8 mouse cellular contexts compared by ENCODE assay signal in genomic region chr4:135151111-135151987, GRCm38 (mm10). TPM values are rescaled to one million over a fixed set of nuclear protein-coding genes. Genes with fewer than 3 reads are reported as not detected.
DNase-seq lines count a peak whose midpoint lies in the region; ATAC-seq and TF ChIP-seq lines count a peak whose summit lies in the region.

No protein-coding gene starts in this region.

- H3K4me3 ChIP-seq in forebrain, postnatal 0 days (ENCODE audit: low read depth, low read length) = no peak overlapping the region
- no peak overlapping the region for H3K4me3 ChIP-seq in forebrain, embryonic 11.5 days (ENCODE audit: low read depth, low read length)
- H3K4me3 ChIP-seq in left cerebral cortex, adult 2 months = no peak overlapping the region
- peak overlapping the region; percentile 61 for H3K4me3 ChIP-seq in myocyte

- no peak for TF ChIP-seq CTCF in forebrain, postnatal 0 days (IDR thresholded peaks at IDR 0.05; ENCODE audit: low read depth)
- TF ChIP-seq CTCF in left cerebral cortex, adult 2 months (IDR thresholded peaks at IDR 0.05) = no peak

- intact Hi-C loops in left cerebral cortex, postnatal 36 days (cut with DNase I) = loop anchor here (5.0 kb wide), 1 partner anchor 204 kb away; no protein-coding TSS in a partner anchor
- intact Hi-C loops in left cerebral cortex, adult 2 months (cut with DNase I) = loop anchor here (5.0 kb wide), 2 partner anchors 51 to 204 kb away; no protein-coding TSS in a partner anchor
- intact Hi-C loops in heart, postnatal 36 days (cut with DNase I) = loop anchor here (2.0 to 5.0 kb wide), 3 partner anchors 55 to 204 kb away; no protein-coding TSS in a partner anchor

- H3K9ac ChIP-seq in forebrain, postnatal 0 days = no peak overlapping the region
- no peak overlapping the region for H3K9ac ChIP-seq in forebrain, embryonic 11.5 days (ENCODE audit: low read length)

- H3ac ChIP-seq in myocyte (ENCODE audit: control insufficient read depth, insufficient read length) = peak overlapping the region; percentile 41

- ATAC-seq in forebrain, postnatal 0 days = no peak
- no peak for ATAC-seq in forebrain, embryonic 11.5 days (replicated peaks; ENCODE audit: low FRiP score)
- no peak for ATAC-seq in frontal cortex, adult (ENCODE audit: low TSS enrichment)

- peak; percentile 83 for DNase-seq in forebrain, postnatal 0 days
- no peak for DNase-seq in forebrain, embryonic 11.5 days (ENCODE audit: low spot score)
- peak; percentile 30 to 35 for DNase-seq in left cerebral cortex, postnatal 36 days (ENCODE audit: low spot score in 2 of 2)
- no peak for DNase-seq in left cerebral cortex, adult 2 months (ENCODE audit: extremely low spot score in 1 of 2, low spot score in 2 of 2)
- DNase-seq in heart, postnatal 36 days = peak; percentile 18 to 63
- no peak for DNase-seq in cerebellum, adult 11-12 months

- no peaks in the 10 kb centered on the region for H3K9me3 ChIP-seq in forebrain, postnatal 0 days (ENCODE audit: low read length)
- no peaks in the 10 kb centered on the region for H3K9me3 ChIP-seq in forebrain, embryonic 11.5 days (ENCODE audit: control insufficient read depth, low read length)

- H3K27me3 ChIP-seq in forebrain, postnatal 0 days (ENCODE audit: insufficient read depth, low read length) = peaks cover 78% of the 10 kb centered on the region
- peaks cover 99% of the 10 kb centered on the region for H3K27me3 ChIP-seq in forebrain, embryonic 11.5 days (ENCODE audit: control insufficient read depth, insufficient read depth, low read length)
- H3K27me3 ChIP-seq in myocyte (ENCODE audit: control insufficient read depth, insufficient read depth, insufficient read length) = no peaks in the 10 kb centered on the region

- no peak for TF ChIP-seq POLR2A in myocyte (IDR thresholded peaks at IDR 0.05; ENCODE audit: insufficient read length, low read depth)

- 4% methylated on average over 34 of the region's 34 CpGs for WGBS in forebrain, postnatal 0 days
- 2% methylated on average over 34 of the region's 34 CpGs for WGBS in forebrain, embryonic 11.5 days

- H3K4me1 ChIP-seq in forebrain, postnatal 0 days (ENCODE audit: insufficient read depth) = no peaks in the 10 kb centered on the region
- peaks cover 11% of the 10 kb centered on the region; the same call in 1 of the 2 replicates for H3K4me1 ChIP-seq in forebrain, embryonic 11.5 days (replicated peaks; ENCODE audit: control insufficient read depth, insufficient read depth, low read length)

- H3K27ac ChIP-seq in forebrain, postnatal 0 days (ENCODE audit: low read depth, low read length) = no peak overlapping the region
- H3K27ac ChIP-seq in forebrain, embryonic 11.5 days (ENCODE audit: low read depth, low read length) = no peak overlapping the region
- H3K27ac ChIP-seq in left cerebral cortex, adult 2 months = no peak overlapping the region

- H3K79me2 ChIP-seq in myocyte (ENCODE audit: control insufficient read depth, insufficient read depth) = peaks cover 23% of the 10 kb centered on the region

- H3K36me3 ChIP-seq in forebrain, postnatal 0 days (ENCODE audit: insufficient read depth) = no peaks in the 10 kb centered on the region
- H3K36me3 ChIP-seq in forebrain, embryonic 11.5 days (ENCODE audit: control insufficient read depth, insufficient read depth, low read length) = no peaks in the 10 kb centered on the region
- peaks cover 3% of the 10 kb centered on the region for H3K36me3 ChIP-seq in myocyte (ENCODE audit: control insufficient read depth, insufficient read depth)

- no peak overlapping the region for H3K4me2 ChIP-seq in forebrain, postnatal 0 days (ENCODE audit: low read depth)
- H3K4me2 ChIP-seq in forebrain, embryonic 11.5 days (ENCODE audit: low read depth, low read length, severe bottlenecking) = no peak overlapping the region
- H3K4me2 ChIP-seq in myocyte (ENCODE audit: low read depth) = peak overlapping the region; percentile 59

TF ChIP-seq in myocyte, 11 proteins besides CTCF, POLR2A, EP300 and RAD21:
- TF ChIP-seq POLR2AphosphoS2 (IDR thresholded peaks at IDR 0.05; ENCODE audit: insufficient read length, low read depth) (no peak), REST (IDR thresholded peaks at IDR 0.05; ENCODE audit: insufficient read depth, insufficient read length) (no peak), MYOG (IDR thresholded peaks at IDR 0.05; ENCODE audit: control insufficient read depth in 1 of 3, insufficient read depth in 1 of 3, insufficient read length in 2 of 3, low read depth in 2 of 3) (no peak), TCF3 (IDR thresholded peaks at IDR 0.05; ENCODE audit: insufficient read length, low read depth) (no peak), TCF12 (IDR thresholded peaks at IDR 0.05; ENCODE audit: insufficient read depth, poor library complexity, severe bottlenecking) (no peak), USF1 (IDR thresholded peaks at IDR 0.05; ENCODE audit: low read depth) (no peak), E2F4 (IDR thresholded peaks at IDR 0.05; ENCODE audit: insufficient read depth) (no peak), MAX (IDR thresholded peaks at IDR 0.05; ENCODE audit: low read depth) (no peak), MYOD1 (IDR thresholded peaks at IDR 0.05; ENCODE audit: control insufficient read depth in 1 of 3, insufficient read length in 2 of 3, low read depth in 2 of 3) (no peak), SRF (IDR thresholded peaks at IDR 0.05; ENCODE audit: control insufficient read depth, insufficient read length, low read depth) (no peak), CEBPB (IDR thresholded peaks at IDR 0.05; ENCODE audit: insufficient read depth, poor library complexity, severe bottlenecking) (no peak)

RNA-seq across cellular contexts. Expression of gene Runx3, which starts 30.9 kb away (rescaled TPM):
- total RNA-seq in forebrain, postnatal 0 days (2014; rRNA removed) = not detected in 2 replicates
- not detected in 2 replicates for polyA plus RNA-seq in forebrain, postnatal 0 days (2015; fragmentation: Nextera tagmentation; extraction: Ambion mirVana)
- 0.04 and 0.07 TPM in 2 replicates for polyA plus RNA-seq in forebrain, embryonic 11.5 days (2014; fragmentation: Nextera tagmentation; extraction: Ambion mirVana)
- total RNA-seq in left cerebral cortex, postnatal 36 days (2021) = not detected
- under 1 TPM in 1 of 2 experiments, not detected in 1; 0.14 TPM for total RNA-seq in left cerebral cortex, adult 2 months (2021)
- total RNA-seq in heart, postnatal 36 days (2021) = under 1 TPM; 0.43 to 0.50 TPM
- 19.6 TPM for polyA plus RNA-seq in myocyte (2012; fragmentation: generic; extraction: Trizol)

Comparison
In these comparisons a context has a peak if more than half of its experiments do, and no peak if none do; other contexts are left out.
1. DNase-seq: peak in forebrain, postnatal 0 days (single experiment), left cerebral cortex, postnatal 36 days (2 of 2) and heart, postnatal 36 days (2 of 2); none in forebrain, embryonic 11.5 days (single experiment), left cerebral cortex, adult 2 months (0 of 2) and cerebellum, adult 11-12 months (single experiment).